Mouse (Mus musculus): ENCODE results near the gene Faap20.

Gene Faap20

DNA sequence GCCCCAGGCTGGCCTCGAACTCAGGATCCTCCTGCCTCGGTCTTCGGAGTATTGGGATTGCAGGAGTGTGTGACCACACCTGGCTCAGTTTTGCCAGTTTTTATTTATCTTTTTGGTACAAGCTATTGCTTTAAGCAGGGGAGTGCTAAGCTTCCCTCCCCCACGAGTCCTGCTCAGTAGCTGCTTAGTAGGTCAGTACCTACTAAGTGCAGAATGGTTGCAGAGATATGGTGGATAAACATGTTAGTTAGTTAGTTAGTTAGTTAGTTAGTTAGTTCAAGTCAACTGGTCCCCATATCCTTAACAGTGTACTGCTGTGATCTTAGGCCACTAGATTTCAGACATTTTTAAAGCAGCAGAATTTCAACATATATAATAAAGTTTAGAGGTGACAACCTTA is 36.5 kb downstream of the Faap20 start:
- no peak for DNase-seq (ENCODE audit: low spot score in 2 of 2)

DNA sequence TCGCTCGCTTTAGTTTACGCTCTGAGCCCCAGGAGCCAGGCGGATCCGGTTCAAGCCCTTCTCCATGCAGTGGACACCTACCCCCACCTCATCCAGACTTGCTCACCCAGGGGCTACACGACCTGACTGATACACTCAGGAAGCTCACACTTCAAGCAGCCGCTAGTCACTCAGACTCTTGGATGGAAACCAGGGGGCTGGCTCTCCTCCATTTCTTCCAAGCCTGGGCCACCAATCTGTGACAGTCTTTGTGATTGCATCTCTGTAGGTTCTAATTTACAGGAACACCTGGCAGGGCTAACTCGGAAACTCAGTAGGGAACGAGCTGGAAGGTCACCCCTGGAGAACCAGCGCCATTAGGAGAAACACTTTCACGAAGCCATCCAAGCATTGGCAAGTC is 38.1 kb downstream of the Faap20 start:
- DNase-seq (ENCODE audit: low spot score in 2 of 2): no peak

DNA sequence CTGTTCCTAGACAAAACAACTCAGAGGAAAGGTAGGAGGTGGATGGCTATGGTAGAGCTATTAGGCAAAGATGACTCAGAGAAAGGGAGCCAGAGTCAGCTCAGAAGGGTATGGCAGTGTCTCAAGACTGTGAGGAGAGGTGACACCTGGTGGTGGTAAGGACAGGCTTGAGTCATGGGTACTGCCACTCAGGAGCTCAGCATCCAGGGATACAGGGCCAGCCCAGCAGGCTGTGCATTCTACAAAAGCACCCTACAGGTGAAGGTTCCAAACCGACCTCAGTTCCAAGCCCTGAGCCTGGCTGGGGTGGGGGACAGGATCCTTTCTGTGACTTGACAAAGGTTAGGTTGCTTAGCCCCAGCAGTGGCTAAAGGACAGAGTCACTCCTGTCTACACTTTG is 39.0 kb downstream of the Faap20 start:
- DNase-seq (ENCODE audit: low spot score in 2 of 2): no peak

DNA sequence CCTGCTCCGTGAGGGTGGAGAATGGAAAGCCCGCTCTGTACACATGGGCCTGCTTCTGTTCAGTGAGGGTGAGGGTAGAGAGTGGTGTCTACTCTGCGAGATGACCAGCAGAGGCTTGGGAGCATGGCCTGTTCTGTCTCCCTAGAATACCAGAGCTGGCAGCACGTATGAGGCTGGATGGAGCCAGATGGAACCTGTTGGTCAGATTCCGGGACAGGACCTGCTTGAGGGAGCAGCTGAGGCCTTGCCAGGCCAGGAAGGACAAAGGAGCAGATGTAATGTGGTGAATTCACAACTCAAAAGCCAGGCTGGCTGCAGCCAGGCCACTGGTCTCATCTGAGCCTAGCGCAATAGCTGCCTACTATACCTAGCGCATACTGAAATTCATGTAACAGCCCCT is 40.4 kb downstream of the Faap20 start:
- no peak for DNase-seq (ENCODE audit: low spot score in 2 of 2)

DNA sequence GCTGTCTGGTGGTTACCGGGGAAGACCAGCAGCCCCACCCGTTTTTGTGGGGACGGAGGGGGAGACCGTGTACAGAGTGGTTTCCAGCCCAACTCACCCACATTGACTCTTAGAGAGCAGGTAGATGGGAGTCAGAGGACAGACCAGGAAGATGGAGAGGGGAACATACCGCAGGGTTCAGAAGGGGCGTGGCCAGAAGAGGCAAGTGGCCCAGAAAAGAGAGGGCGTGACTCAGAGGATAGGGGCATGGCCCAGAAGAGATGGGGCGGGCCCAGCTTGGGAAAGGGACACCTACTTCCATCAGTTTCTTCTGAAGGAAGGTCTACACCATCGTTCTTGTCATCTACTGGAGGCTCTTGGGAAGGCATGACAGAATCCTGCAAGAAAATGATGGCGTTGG is 43.3 kb downstream of the Faap20 start:
- no peak for DNase-seq (ENCODE audit: low spot score in 2 of 2)

DNA sequence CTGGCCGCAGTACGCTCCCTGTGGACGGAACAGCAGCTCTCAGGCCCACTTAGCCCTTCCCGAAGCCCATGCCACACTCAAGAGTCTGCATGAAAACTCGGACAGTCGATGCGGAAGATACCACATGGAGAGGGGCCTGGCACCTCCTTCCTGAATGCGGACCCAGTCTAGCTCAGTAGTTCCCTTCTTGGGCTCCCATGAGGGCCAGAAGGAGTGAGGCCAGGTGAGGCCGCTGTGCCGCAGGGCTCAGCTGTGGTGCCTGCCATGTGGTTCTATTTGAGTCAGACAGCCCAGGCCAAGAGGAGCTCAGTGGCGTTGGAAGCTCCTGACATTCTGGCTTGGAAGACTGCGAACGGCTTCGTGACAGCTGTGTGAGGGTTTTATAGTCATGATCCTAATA is 44.8 kb downstream of the Faap20 start:
- DNase-seq (ENCODE audit: low spot score in 2 of 2): no peak

DNA sequence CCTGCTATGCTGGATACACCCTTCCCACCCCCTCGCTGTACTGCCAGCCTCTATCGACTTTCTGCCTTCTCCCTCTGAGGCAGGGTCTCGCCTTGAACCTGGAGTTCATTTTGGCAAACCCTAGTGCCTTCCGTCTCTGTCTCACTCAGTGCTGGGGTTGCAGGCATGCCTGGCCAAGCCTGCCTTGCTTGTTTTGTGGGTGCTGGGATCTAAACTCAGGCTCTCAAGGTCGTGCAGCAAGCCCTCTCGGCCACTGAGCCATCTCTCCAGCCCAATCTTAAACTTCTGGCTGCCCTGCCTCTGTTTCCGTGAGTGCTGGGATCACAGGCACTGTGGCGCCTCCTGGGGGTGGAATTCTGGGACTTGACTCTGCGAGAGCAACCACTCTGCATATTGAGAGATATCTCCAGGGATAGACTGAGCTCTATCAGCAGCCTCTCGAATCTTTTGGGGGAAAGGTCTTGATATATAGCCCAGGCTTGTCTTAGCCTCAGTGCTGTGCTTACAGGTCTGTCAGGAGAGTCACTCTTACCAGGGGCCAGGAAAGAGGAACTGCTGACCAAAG is 45.5 kb downstream of the Faap20 start:
- DNase-seq (ENCODE audit: low spot score in 2 of 2): no peak

DNA sequence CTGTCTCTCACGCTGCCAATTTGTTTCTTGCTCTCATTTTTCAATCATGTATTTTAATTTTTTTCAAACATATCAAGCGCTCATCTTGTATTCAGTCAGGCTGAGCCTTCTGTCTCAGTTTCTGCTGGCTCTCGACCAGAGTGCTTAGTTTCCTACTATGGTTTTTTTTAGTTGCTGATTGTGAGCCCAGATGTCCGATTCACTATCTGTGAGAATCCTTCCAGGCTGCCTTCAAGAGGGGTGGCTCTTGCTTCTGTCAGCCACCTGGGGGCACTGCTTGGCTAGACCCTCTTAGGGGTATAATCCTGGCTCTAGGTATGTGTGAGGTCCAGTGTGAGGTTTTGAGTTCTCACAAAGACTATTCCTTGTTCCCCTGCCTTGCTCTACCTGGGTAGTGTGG is 46.4 kb downstream of the Faap20 start:
- DNase-seq (ENCODE audit: low spot score in 2 of 2): no peak

DNA sequence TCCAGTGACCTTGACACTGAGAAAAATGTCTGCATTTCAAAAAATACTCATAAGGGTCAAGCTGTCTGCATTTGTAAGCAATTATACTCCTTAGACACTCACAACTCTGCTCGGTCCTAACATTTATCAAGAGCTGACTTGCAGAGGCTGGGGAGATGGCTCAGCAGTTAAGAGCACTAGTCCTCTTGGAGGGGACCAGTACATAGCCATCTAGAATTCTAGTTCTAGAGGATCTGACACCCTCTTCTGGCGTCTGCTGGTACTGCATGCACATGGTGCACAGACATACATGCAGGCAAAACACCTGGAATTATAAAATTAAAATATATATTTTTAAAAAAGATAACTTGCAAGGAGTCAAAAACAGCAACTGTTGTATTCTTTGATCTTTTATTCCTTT is 47.5 kb downstream of the Faap20 start:
- no peak for DNase-seq (ENCODE audit: low spot score in 2 of 2)

DNA sequence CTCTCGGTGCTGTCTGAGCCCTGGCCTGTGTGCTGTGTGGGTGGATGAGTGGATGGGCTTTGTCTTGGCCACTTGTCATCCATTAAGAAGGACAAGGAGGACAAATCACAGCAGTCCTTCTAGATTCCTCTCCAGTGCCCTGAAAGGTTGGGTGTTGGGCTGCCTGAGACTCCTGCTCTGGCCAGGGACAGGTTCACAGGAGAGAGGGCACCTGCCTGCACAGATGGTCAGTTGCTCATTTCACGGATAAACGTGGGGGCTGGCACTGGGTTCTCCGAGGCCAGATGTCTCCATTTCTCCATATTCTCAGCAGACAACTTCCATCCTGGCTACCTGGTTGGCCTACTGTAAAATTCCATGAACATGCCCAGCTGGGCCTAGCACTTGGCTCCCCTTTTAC is 49.2 kb downstream of the Faap20 start:
- no peak for DNase-seq (ENCODE audit: low spot score in 2 of 2)

DNA sequence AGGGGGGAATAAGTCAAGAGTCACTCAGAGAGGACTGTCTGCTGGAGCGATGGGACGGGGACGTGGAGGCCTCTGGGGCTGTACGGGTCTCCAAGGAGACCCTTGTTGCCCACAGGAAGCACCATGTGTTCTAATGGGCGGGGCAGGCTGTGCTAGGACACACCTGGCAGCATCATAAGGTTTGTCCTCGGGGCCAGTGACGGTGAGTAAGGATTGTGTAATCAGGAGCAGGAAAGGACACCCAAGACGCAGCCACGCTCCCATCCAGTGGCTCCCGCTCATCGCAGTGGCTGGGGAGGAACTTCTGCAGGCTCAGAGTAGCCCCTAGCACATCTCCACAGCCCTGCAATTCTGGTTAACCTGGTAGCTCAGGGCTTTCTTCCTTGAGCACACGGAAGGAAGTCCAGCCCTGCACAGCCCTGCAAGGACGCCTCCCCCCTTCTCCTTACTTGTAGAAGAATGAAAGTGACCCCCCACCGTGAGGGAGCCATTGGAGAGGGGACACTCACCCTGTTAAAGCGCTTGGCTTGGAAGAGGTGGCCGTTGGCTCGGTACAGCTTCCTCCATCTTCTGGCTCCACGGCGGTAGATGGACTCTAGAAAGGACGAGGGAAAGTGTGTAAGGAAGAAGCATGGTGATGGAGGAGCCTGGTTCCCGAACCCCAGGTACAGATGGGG is 51.0 kb downstream of the Faap20 start:
- no peak for DNase-seq (ENCODE audit: low spot score in 2 of 2)

DNA sequence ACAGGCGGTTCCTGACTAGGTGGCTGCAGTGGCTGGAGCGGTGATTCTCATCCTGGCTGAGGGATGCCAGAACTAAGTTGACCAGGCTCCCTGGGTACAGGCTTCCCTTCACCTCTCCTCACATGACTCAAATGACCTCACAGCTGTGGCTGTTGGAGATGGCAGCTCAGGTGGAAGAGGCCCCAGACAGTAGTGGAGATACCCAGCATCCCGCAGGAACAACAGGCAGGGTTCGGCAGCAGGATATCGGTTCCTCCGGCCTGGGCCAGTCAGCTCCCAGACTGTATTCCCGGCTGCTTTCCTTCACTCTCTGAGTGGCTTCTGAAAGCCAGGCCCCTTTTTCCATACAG is 51.5 kb downstream of the Faap20 start:
- DNase-seq (ENCODE audit: low spot score in 2 of 2): no peak

DNA sequence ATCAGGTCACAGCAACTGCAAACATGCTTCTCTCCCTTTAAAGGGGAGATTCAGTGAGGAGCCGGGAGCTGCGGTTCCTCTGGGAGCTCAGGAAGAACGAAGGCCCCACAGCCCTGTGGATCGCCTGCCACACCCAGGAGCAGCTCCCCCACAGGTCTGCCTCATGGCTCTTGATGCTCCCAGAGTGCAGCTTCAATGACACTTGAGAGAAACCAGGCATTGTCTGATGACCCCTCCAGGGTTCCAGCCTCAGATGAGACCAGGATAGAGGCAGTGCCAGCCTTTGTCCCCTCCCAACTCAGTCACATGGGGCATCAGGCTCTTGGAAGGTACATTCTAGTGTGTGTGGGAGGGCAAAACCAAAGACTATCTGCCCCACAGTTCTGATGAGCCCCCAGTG is 52.4 kb downstream of the Faap20 start:
- DNase-seq (ENCODE audit: low spot score in 2 of 2): no peak

DNA sequence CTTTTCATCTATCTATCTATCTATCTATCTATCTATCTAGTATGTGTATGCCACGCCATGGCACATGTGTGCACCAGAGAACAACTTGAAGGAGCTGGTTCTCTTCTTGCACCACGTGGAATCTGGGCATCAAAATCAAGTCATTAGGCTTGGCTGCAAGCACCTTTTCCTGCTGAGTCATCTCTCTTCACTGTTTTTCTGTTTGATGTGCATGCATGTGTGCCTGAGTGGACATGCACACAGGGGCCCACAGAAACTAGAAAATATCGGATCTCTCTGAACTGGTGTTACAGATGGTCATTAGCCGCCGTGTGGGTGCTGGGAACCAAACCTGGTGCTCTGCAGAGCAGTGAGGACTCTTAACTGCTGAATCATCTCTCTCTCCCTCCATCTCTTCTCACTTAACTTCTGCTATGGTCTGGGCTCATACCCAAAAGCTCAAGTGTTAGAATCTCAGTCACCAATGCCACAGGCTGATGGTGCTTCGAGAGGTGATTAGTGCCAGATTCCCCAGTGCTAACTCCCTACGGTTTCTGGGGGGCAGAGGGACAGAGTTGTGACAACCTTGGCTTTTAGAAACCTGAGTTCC is 55.0 kb downstream of the Faap20 start:
- DNase-seq (ENCODE audit: low spot score in 2 of 2): no peak

DNA sequence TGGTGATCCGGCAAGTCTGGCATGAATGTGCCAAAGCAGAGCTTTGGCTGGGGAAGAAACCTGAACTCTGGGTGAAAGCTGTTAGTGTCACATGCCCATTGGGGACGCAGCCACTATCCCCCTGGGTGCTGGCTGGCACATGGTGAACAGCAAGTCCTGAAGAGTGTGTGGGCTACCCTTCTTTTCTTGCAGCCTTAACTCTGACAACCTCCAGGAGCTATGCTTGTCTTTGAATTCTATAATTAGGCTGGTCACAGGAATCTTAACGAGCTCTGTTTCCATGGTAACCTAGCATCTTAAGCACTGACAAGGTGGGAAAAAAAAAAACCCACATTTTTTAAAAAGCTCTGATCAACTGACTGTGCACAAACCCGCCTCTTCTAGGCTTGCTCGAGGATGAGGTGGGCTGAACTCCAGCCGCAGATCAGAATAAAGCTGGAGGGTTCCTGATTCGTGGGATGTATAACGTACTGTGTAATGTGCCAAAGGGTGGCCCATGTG is 56.0 kb downstream of the Faap20 start:
- no peak for DNase-seq (ENCODE audit: low spot score in 2 of 2)

Data from urinary bladder, postnatal 36 days (tissue).